Mouse (Mus musculus) midbrain, embryonic 15.5 days (tissue): Measurements from ENCODE around the gene Pgp. TPM values are rescaled to one million over a fixed set of nuclear protein-coding genes. Genes with fewer than 3 reads are reported as not detected.

Source experiments
- ATAC-seq: fragments of 200-750 bp; cut with Nextera tagmentation; replicated peaks from 2 replicates; pipeline ENCODE4 v1.8.0; 2017; ENCODE audit warnings: moderate TSS enrichment
- H3K27ac ChIP-seq: fragments of 300-500 bp; sonication (generic); 2 replicates; pipeline ENCODE4 v1.5.1; 2015; ENCODE audit warnings: mild to moderate bottlenecking, inconsistent platforms
- H3K27me3 ChIP-seq: fragments of 300-500 bp; sonication (generic); replicated peaks from 2 replicates; pipeline ENCODE4 v1.6.1; 2015; ENCODE audit warnings: inconsistent platforms
- H3K36me3 ChIP-seq: fragments of 300-500 bp; sonication (generic); replicated peaks from 2 replicates; pipeline ENCODE4 v1.6.1; 2015; ENCODE audit warnings: inconsistent platforms
- H3K4me1 ChIP-seq: fragments of 300-500 bp; sonication (generic); 2 replicates; pipeline ENCODE4 v1.6.1; 2015; ENCODE audit warnings: inconsistent platforms
- H3K4me2 ChIP-seq: fragments of 300-500 bp; sonication (generic); 2 replicates; pipeline ENCODE4 v1.6.1; 2015; ENCODE audit warnings: inconsistent platforms, mild to moderate bottlenecking, moderate library complexity
- H3K4me3 ChIP-seq: fragments of 300-500 bp; sonication (generic); 2 replicates; pipeline ENCODE4 v1.5.1; 2015; ENCODE audit warnings: mild to moderate bottlenecking, inconsistent platforms
- H3K9ac ChIP-seq: fragments of 300-500 bp; sonication (generic); 2 replicates; pipeline ENCODE4 v1.6.1; 2015; ENCODE audit warnings: mild to moderate bottlenecking, inconsistent platforms
- H3K9me3 ChIP-seq: fragments of 300-500 bp; sonication (generic); 2 replicates; pipeline ENCODE4 v1.6.1; 2016; ENCODE audit warnings: inconsistent platforms
- WGBS: fragments of 180-500 bp; shearing (Covaris S2); methylation state at CpG from one replicate; pipeline ENCODE4 v1.1.7; 2015; ENCODE audit warnings: mixed read lengths; 5-methylcytosine and 5-hydroxymethylcytosine counted together
- polyA plus RNA-seq: library from polyadenylated mRNA; unstranded; fragments of >200 nt; fragmentation: Nextera tagmentation; extraction: Ambion mirVana; gene quantifications from 2 replicates; pipeline ENCODE4 v1.2.1, GENCODE M21; 2015

The Pgp gene
- polyA plus RNA-seq, 1 experiment from 2014 or later = 63.7 TPM

GRCm38 (mm10) chr17:24520450-24520849 lies 50.3 kb downstream of the Pgp start:
- H3K27me3 ChIP-seq = no peaks in the 10 kb centered on the region
- WGBS = 91% methylated on average over 4 of the region's 4 CpGs
- ATAC-seq = no peak
- H3K4me2 ChIP-seq = no peak overlapping the region
- no peak overlapping the region for H3K27ac ChIP-seq
- H3K36me3 ChIP-seq = peaks cover 20% of the 10 kb centered on the region
- no peak overlapping the region for H3K4me3 ChIP-seq
- no peaks in the 10 kb centered on the region for H3K9me3 ChIP-seq
- no peak overlapping the region for H3K9ac ChIP-seq
- peaks cover 8% of the 10 kb centered on the region; the same call in 1 of the 2 replicates for H3K4me1 ChIP-seq

Other genes starting within 250 kb of the Pgp start
- 12.1 and 12.5 TPM in 2 replicates for gene Tedc2, start 249.5 kb upstream of the Pgp start, polyA plus RNA-seq
- gene Ccnf, start 218.9 kb upstream of the Pgp start, polyA plus RNA-seq = 13.9 and 15.1 TPM in 2 replicates
- 0.41 and 0.65 TPM in 2 replicates for gene Abca17, start 119.3 kb upstream of the Pgp start, polyA plus RNA-seq
- gene Abca3, start 118.4 kb upstream of the Pgp start, polyA plus RNA-seq = 32.4 and 34.6 TPM in 2 replicates
- 364 and 368 TPM in 2 replicates for gene Rnps1, start 55.8 kb upstream of the Pgp start, polyA plus RNA-seq
- gene Eci1, start 43.8 kb upstream of the Pgp start, polyA plus RNA-seq = 35.4 and 36.4 TPM in 2 replicates
- gene Dnase1l2, start 27.3 kb upstream of the Pgp start, polyA plus RNA-seq = 7.3 and 9.6 TPM in 2 replicates
- gene E4f1, start 79 bp upstream of the Pgp start, polyA plus RNA-seq = 53.1 and 55.6 TPM in 2 replicates
- gene Bricd5, start 3.5 kb downstream of the Pgp start, polyA plus RNA-seq = 0.23 and 0.28 TPM in 2 replicates
- gene Mlst8, start 8.7 kb downstream of the Pgp start, polyA plus RNA-seq = 40.6 and 43.7 TPM in 2 replicates
- gene Caskin1, start 18.2 kb downstream of the Pgp start, polyA plus RNA-seq = 50.3 and 52.9 TPM in 2 replicates
- gene Traf7, start 57.5 kb downstream of the Pgp start, polyA plus RNA-seq = 108 and 112 TPM in 2 replicates
- gene Rab26, start 63.8 kb downstream of the Pgp start, polyA plus RNA-seq = 8.4 and 8.8 TPM in 2 replicates
- gene Pkd1, start 79.4 kb downstream of the Pgp start, polyA plus RNA-seq = 29.0 and 29.8 TPM in 2 replicates
- 83.8 and 89.6 TPM in 2 replicates for gene Tsc2, start 162.2 kb downstream of the Pgp start, polyA plus RNA-seq
- 10.0 and 11.0 TPM in 2 replicates for gene Nthl1, start 162.3 kb downstream of the Pgp start, polyA plus RNA-seq
- 45.3 and 52.6 TPM in 2 replicates for gene Slc9a3r2, start 179.9 kb downstream of the Pgp start, polyA plus RNA-seq
- gene Npw, start 188.1 kb downstream of the Pgp start, polyA plus RNA-seq = 0.38 and 0.66 TPM in 2 replicates
- gene Zfp598, start 199.3 kb downstream of the Pgp start, polyA plus RNA-seq = 21.9 and 22.9 TPM in 2 replicates
- gene Syngr3, start 219.6 kb downstream of the Pgp start, polyA plus RNA-seq = 240 and 255 TPM in 2 replicates
- gene Gfer, start 225.8 kb downstream of the Pgp start, polyA plus RNA-seq = 36.2 and 39.2 TPM in 2 replicates
- 2.1 and 2.5 TPM in 2 replicates for gene Noxo1, start 225.8 kb downstream of the Pgp start, polyA plus RNA-seq
- gene Tbl3, start 237.3 kb downstream of the Pgp start, polyA plus RNA-seq = 71.4 and 72.1 TPM in 2 replicates
- gene Rnf151, start 247.7 kb downstream of the Pgp start, polyA plus RNA-seq = not detected in 2 replicates
- gene Rps2, start 247.7 kb downstream of the Pgp start, polyA plus RNA-seq = 706 and 744 TPM in 2 replicates